Mouse (Mus musculus): ENCODE measurements around the gene Rbpms2. TPM values are rescaled to one million over a fixed set of nuclear protein-coding genes. Genes with fewer than 3 reads are reported as not detected.

Gene Rbpms2
- polyA plus RNA-seq, 1 experiment from 2014 or later: 3.6 TPM

- no peak overlapping the region for H3K4me3 ChIP-seq
- 81% methylated on average over 2 of the region's 2 CpGs for WGBS
- no peak overlapping the region for H3K27ac ChIP-seq (replicated peaks)
- H3K9me3 ChIP-seq: no peaks in the 10 kb centered on the region
- H3K9ac ChIP-seq (replicated peaks): no peak overlapping the region
- no peak for ATAC-seq (replicated peaks)
- H3K27me3 ChIP-seq: peaks cover 15% of the 10 kb centered on the region
- no peaks in the 10 kb centered on the region for H3K36me3 ChIP-seq
- H3K4me1 ChIP-seq: peaks cover 5% of the 10 kb centered on the region
- H3K4me2 ChIP-seq (replicated peaks): no peak overlapping the region
Observed at GRCm38 (mm10) chr9:65624266-65624665, 5.2 kb upstream of the Rbpms2 start.

DNA sequence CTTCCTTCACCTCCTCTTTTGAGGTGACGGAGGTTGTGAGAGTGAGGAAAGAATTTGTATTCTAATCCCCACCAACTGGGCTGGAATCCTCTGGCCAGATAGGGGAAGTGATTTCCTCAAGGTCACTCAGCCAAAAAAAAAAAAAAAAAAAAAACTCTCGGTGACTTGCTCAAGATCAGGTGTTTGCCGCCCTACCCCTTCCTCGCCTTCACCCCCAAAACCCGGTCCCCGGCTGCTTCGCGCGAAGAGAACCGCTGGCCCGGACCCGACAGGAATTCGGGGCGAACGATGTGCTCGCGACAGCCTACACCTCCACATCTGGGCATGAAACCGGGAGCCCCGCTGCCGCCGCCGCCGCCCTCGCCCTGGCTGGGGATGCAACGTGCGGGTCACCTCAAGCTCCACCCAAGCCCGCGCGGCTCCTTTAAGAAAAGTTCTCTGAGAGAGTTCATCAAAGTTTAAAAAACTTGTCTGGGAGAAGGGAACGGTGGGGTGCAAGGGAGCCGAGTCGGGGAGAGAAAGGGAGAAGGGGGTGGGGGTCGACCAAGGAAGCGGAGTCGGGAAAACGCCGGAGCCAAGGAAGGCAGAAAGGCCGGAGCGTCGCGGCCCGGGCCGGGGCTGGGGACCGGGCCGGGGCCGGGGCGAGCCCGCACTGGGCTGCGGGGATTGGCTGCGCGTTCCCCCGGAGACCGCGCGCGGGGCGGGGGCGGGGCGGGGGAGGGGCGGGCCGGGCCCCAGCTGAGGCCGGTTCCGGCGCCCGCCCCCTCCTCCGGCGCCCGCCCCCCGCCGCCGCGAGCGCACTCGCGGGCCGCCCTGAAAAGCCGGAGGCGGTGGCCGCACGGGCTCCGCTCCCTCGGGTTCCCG lies 551 bp downstream of the Rbpms2 start:
- under 1% methylated on average over 45 of the region's 83 CpGs for WGBS
- Histone ChIP-seq H3K4me2 (replicated peaks) (peak overlapping the region; percentile 100), H3K4me3 (peak overlapping the region; percentile 77), H3K9me3 (no peaks in the 10 kb centered on the region), H3K36me3 (no peaks in the 10 kb centered on the region), H3K27ac (replicated peaks) (no peak overlapping the region), H3K9ac (replicated peaks) (peak overlapping the region; percentile 55), H3K27me3 (peaks cover 45% of the 10 kb centered on the region), H3K4me1 (peaks cover 20% of the 10 kb centered on the region)
- peak; percentile 89 for ATAC-seq (replicated peaks)

- H3K27me3 ChIP-seq: peaks cover 45% of the 10 kb centered on the region
- H3K9me3 ChIP-seq: no peaks in the 10 kb centered on the region
- H3K4me2 ChIP-seq (replicated peaks): peak overlapping the region; percentile 100
- peak; percentile 74 for ATAC-seq (replicated peaks)
- peaks cover 20% of the 10 kb centered on the region for H3K4me1 ChIP-seq
- peak overlapping the region; percentile 77 for H3K4me3 ChIP-seq
- under 1% methylated on average over 65 of the region's 78 CpGs for WGBS
- H3K36me3 ChIP-seq: no peaks in the 10 kb centered on the region
- no peak overlapping the region for H3K27ac ChIP-seq (replicated peaks)
- H3K9ac ChIP-seq (replicated peaks): peak overlapping the region; percentile 55
Observed at GRCm38 (mm10) chr9:65630631-65631353, 1.3 kb downstream of the Rbpms2 start.

GRCm38 (mm10) chr9:65631354-65632021 lies 2.0 kb downstream of the Rbpms2 start:
- Histone ChIP-seq H3K4me1 (peaks cover 20% of the 10 kb centered on the region), H3K9me3 (no peaks in the 10 kb centered on the region), H3K4me3 (peak overlapping the region; percentile 77), H3K9ac (replicated peaks) (peak overlapping the region; percentile 55; the same call in 1 of the 2 replicates), H3K27me3 (peaks cover 45% of the 10 kb centered on the region), H3K27ac (replicated peaks) (no peak overlapping the region), H3K36me3 (no peaks in the 10 kb centered on the region), H3K4me2 (replicated peaks) (peak overlapping the region; percentile 100)
- WGBS: 20% methylated on average over 16 of the region's 16 CpGs
- ATAC-seq (replicated peaks): no peak

- no peak overlapping the region for H3K4me2 ChIP-seq (replicated peaks)
- peaks cover 5% of the 10 kb centered on the region for H3K4me1 ChIP-seq
- peaks cover 17% of the 10 kb centered on the region; the same call in 1 of the 2 replicates for H3K27me3 ChIP-seq
- no peaks in the 10 kb centered on the region for H3K36me3 ChIP-seq
- H3K9me3 ChIP-seq: no peaks in the 10 kb centered on the region
- no peak for ATAC-seq (replicated peaks)
- H3K4me3 ChIP-seq: no peak overlapping the region
- no peak overlapping the region for H3K9ac ChIP-seq (replicated peaks)
- no peak overlapping the region for H3K27ac ChIP-seq (replicated peaks)
- WGBS: 48% methylated on average over 1 of the region's 1 CpGs
Observed at GRCm38 (mm10) chr9:65635766-65636165, 6.3 kb downstream of the Rbpms2 start.

DNA sequence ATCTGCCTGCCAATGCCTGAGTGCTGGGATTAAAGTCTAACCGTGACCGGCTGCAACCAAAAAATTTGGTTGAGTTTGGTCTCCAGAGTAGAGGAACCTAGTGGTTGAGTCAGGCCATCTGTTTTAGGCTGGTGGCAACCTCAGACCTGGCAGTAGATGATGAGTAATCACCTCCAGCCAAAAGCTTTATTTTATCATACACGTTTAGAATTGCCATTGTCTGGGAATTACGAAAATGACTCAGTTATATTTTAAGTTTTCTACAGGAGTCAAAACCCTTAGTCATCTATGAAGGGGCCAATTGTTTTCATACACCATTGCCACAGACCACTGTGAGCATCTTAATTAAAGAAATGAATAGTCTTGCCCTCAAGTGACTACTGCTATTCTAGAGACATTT lies 7.5 kb downstream of the Rbpms2 start:
- no peaks in the 10 kb centered on the region for H3K4me1 ChIP-seq
- H3K4me2 ChIP-seq (replicated peaks): no peak overlapping the region
- no peak overlapping the region for H3K4me3 ChIP-seq
- no peak for ATAC-seq (replicated peaks)
- no peaks in the 10 kb centered on the region for H3K9me3 ChIP-seq
- H3K27ac ChIP-seq (replicated peaks): no peak overlapping the region
- H3K9ac ChIP-seq (replicated peaks): no peak overlapping the region
- 83% methylated on average over 4 of the region's 4 CpGs for WGBS
- H3K27me3 ChIP-seq: peaks cover 6% of the 10 kb centered on the region; the same call in 1 of the 2 replicates
- H3K36me3 ChIP-seq: no peaks in the 10 kb centered on the region

DNA sequence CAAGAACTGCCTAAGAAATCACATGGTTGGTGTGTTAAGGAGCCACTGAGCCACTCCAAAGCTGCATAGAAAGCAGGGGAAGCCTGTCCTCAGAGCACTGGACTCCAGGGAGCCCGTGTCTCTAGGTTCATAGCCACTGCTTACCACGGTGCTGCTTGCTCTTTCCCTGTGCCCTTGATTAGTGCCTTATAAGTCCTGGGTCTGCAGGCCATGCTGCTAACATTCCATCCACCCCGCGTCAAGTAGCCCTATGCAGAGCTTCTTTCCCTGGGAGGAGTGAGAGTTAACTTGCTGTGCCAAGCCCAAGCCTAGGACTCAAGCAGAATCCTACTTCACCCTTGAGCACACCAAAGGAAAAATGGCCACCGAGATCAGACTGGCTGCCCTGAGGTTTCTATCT lies 9.6 kb downstream of the Rbpms2 start:
- H3K4me1 ChIP-seq: no peaks in the 10 kb centered on the region
- no peak overlapping the region for H3K27ac ChIP-seq (replicated peaks)
- H3K36me3 ChIP-seq: no peaks in the 10 kb centered on the region
- ATAC-seq (replicated peaks): no peak
- H3K9me3 ChIP-seq: no peaks in the 10 kb centered on the region
- no peaks in the 10 kb centered on the region for H3K27me3 ChIP-seq
- no peak overlapping the region for H3K9ac ChIP-seq (replicated peaks)
- 64% methylated on average over 5 of the region's 5 CpGs for WGBS
- no peak overlapping the region for H3K4me3 ChIP-seq
- H3K4me2 ChIP-seq (replicated peaks): no peak overlapping the region

DNA sequence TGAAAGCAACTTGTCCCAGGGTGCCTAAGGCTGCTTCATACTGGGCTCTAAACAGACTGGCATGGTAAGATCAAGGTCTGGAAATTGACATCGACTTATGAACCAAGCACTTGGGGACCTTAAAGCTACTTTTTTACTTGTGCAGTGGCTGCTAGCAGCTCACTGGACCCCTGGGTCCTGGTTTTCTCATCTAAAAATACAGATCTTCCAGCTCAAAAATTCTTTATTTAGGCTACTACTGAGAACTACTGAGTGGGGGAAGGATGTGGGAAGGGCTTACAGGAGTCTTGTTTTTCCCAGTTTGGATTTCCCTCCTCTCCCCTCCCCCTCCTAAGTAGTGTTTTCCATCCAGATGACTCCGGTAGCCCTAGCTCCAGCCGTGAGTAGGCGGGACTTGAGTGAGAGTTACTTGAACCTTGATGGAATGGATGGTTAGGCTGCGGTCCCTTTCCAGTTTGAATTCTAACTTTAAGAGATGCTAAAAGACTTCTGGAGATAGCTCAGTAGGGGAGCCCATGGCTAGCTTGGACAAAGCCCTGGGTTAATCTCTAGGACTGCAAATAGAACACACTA lies 11.5 kb downstream of the Rbpms2 start:
- H3K36me3 ChIP-seq: no peaks in the 10 kb centered on the region
- no peaks in the 10 kb centered on the region for H3K27me3 ChIP-seq
- no peaks in the 10 kb centered on the region for H3K4me1 ChIP-seq
- ATAC-seq (replicated peaks): no peak
- H3K9me3 ChIP-seq: no peaks in the 10 kb centered on the region
- no peak overlapping the region for H3K9ac ChIP-seq (replicated peaks)
- WGBS: 13% methylated on average over 5 of the region's 5 CpGs
- no peak overlapping the region for H3K4me3 ChIP-seq
- H3K4me2 ChIP-seq (replicated peaks): no peak overlapping the region
- no peak overlapping the region for H3K27ac ChIP-seq (replicated peaks)

DNA sequence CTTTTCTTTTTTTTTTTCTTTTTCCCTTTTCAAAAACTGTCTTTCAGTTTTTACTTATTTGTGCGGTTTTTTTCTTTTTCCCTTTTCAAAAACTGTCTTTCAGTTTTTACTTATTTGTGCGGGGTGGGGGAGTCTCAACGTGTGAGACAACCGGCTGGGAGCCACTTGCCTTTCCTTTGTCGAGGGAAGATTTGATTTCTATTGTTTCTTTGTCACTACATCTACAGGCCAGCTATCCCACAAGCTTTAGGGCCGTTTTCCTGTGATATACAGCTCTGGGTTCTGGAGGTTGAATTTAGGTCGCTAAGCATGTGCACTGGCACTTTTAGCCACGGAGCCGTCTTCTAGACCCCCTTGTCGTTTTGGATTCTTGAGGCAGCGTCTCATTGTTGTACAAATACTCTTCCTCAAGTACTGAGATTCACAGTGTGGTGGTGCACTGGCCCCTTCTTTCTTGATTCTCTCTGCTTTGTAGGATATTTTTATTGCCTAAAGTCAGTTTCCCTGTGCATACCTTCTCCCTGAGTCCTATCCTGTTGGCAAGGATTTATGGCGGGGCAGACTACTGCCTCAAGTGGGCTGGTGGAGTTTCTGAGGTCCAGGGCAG lies 12.1 kb downstream of the Rbpms2 start:
- Histone ChIP-seq H3K27me3 (no peaks in the 10 kb centered on the region), H3K27ac (replicated peaks) (no peak overlapping the region), H3K4me2 (replicated peaks) (no peak overlapping the region), H3K9me3 (no peaks in the 10 kb centered on the region), H3K9ac (replicated peaks) (no peak overlapping the region), H3K4me1 (no peaks in the 10 kb centered on the region), H3K4me3 (no peak overlapping the region), H3K36me3 (no peaks in the 10 kb centered on the region)
- no peak for ATAC-seq (replicated peaks)
- WGBS: 10% methylated on average over 12 of the region's 12 CpGs

DNA sequence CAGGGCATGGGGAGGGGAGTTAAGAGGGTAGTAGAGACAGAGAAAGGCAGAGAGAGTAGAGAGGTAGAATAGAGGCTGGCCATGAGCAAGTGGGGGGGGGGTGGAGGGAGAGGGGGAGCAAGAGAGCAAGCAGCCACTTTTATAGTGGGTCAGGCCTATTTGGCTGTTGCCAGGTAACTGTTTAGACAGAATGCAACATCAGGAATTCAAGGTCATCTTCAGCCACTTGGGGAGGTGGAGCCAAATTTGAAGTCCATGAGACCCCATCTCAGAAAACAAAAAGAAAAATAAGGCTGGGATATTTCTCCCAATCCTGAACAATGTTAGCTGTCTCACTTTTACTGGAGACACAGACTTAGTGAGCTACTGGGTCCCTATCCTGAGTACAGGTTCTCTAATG lies 13.1 kb downstream of the Rbpms2 start:
- H3K9me3 ChIP-seq: no peaks in the 10 kb centered on the region
- H3K4me1 ChIP-seq: no peaks in the 10 kb centered on the region
- no peaks in the 10 kb centered on the region for H3K27me3 ChIP-seq
- no peak overlapping the region for H3K4me3 ChIP-seq
- no peak overlapping the region for H3K4me2 ChIP-seq (replicated peaks)
- no peak overlapping the region for H3K9ac ChIP-seq (replicated peaks)
- H3K27ac ChIP-seq (replicated peaks): no peak overlapping the region
- ATAC-seq (replicated peaks): no peak
- H3K36me3 ChIP-seq: no peaks in the 10 kb centered on the region

DNA sequence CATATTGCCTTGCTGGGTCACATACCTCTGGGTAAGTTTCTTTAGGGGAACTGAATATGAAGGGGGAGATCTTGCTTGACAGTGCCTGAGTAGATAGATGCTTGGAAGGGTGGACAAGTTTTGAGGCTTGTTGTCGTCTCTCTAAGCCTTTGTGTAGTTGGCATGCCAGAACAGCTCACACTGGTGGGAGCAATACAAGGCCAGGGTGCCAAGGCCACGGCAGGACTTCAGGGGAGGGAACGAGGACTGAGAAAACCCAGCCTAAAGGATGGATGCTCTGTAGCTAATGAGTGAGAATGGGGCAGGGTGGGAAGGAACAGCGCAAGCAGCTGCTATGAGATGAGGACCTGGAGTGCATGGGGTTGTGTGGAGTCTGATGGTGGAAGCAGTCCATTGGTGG lies 15.5 kb downstream of the Rbpms2 start:
- Histone ChIP-seq H3K4me3 (no peak overlapping the region), H3K27ac (replicated peaks) (no peak overlapping the region), H3K36me3 (no peaks in the 10 kb centered on the region), H3K4me1 (no peaks in the 10 kb centered on the region), H3K4me2 (replicated peaks) (no peak overlapping the region), H3K9me3 (no peaks in the 10 kb centered on the region), H3K27me3 (no peaks in the 10 kb centered on the region), H3K9ac (replicated peaks) (no peak overlapping the region)
- no peak for ATAC-seq (replicated peaks)
- WGBS: 87% methylated on average over 4 of the region's 4 CpGs
